Mouse (Mus musculus) heart, postnatal 14 days (tissue): Measurements from ENCODE around the gene Pm20d1. TPM values are rescaled to one million over a fixed set of nuclear protein-coding genes. Genes with fewer than 3 reads are reported as not detected.

Experiments used
- DNase-seq, 2 experiments: peaks; one replicate each; pipeline ENCODE4 v3.0.0; 2021 to 2022
- intact Hi-C: fragments of 180-260 bp; cut with DNase I; formaldehyde crosslinking; loops from one replicate; pipeline ENCODE4 v1.15.1; 2025
- total RNA-seq, 2 experiments: library from RNA; stranded (reverse); gene quantifications; 2 replicates each; pipeline ENCODE4 v1.2.3; 2021

Gene Pm20d1
- total RNA-seq, 2 experiments from 2014 or later: 4.4 TPM

DNA sequence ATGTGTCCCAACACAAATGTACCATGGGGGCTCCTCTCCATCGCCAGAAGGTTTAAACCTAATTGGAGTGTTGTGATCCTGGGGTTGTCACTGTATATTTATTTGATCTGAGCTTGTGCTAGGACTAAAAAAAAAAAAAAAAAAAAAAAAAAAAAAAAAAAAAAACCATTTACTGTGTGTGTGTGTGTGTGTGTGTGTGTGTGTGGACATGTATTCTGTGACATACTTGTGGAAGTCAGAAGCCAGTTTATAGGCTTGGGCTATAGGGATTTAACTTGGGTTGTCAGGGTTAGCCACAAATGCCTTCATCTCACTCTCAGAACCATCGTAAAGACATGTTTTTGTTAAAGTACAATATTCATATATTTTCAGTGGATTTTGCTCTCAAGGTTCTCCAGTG lies 72.4 kb downstream of the Pm20d1 start:
- intact Hi-C loops: loop anchor here (5.0 kb wide), 1 partner anchor 42 kb away; the partner anchor contains the start of gene Slc41a1
- DNase-seq: no peak

Other genes starting within 250 kb of the Pm20d1 start
- not detected for gene Avpr1b, start 198.1 kb upstream of the Pm20d1 start, total RNA-seq
- 1 to 10 TPM; 2.8 to 2.9 TPM for gene Ctse, start 159.1 kb upstream of the Pm20d1 start, total RNA-seq
- 1 to 10 TPM; 4.2 to 4.5 TPM for gene Rab7b, start 108.7 kb upstream of the Pm20d1 start, total RNA-seq
- not detected for gene Slc26a9, start 53.4 kb upstream of the Pm20d1 start, total RNA-seq
- 10 to 100 TPM; 35.7 to 49.1 TPM for gene Slc41a1, start 30.1 kb downstream of the Pm20d1 start, total RNA-seq
- gene Rab29, start 69.8 kb downstream of the Pm20d1 start, total RNA-seq: 10 to 100 TPM; 11.9 to 13.7 TPM
- gene Nucks1, start 113.2 kb downstream of the Pm20d1 start, total RNA-seq: 10 to 100 TPM; 60.8 to 63.9 TPM
- gene Slc45a3, start 165.6 kb downstream of the Pm20d1 start, total RNA-seq: 1 to 10 TPM; 6.1 to 8.2 TPM
- gene Elk4, start 210.2 kb downstream of the Pm20d1 start, total RNA-seq: 100 to 1,000 TPM; 105 to 111 TPM